Mouse (Mus musculus): Measurements from ENCODE around the gene Lysmd3. TPM values are rescaled to one million over a fixed set of nuclear protein-coding genes. Genes with fewer than 3 reads are reported as not detected.

Gene Lysmd3
- polyA plus RNA-seq, 1 experiment from 2014 or later = 30.5 TPM

GRCm38 (mm10) chr13:81658053-81658752 lies 740 bp downstream of the Lysmd3 start:
- H3K9me3 ChIP-seq (ENCODE audit: control insufficient read depth, low read length) = no peaks in the 10 kb centered on the region; the same call in 1 of the 2 replicates
- no peaks in the 10 kb centered on the region for H3K27me3 ChIP-seq (ENCODE audit: control insufficient read depth, insufficient read depth, low read length)
- H3K4me1 ChIP-seq (ENCODE audit: control insufficient read depth, insufficient read depth, low read length) = peaks cover 17% of the 10 kb centered on the region
- H3K4me3 ChIP-seq (ENCODE audit: low read depth, low read length) = peak overlapping the region; percentile 80
- no peaks in the 10 kb centered on the region for H3K36me3 ChIP-seq (ENCODE audit: control insufficient read depth, insufficient read depth, low read length)
- H3K27ac ChIP-seq (ENCODE audit: low read depth, low read length) = peak overlapping the region; percentile 94
- peak overlapping the region; percentile 74 for H3K4me2 ChIP-seq
- DNase-seq (ENCODE audit: low spot score, missing footprints) = peak; percentile 86
- ATAC-seq (ENCODE audit: low FRiP score) = peak; percentile 1; the same call in 1 of the 2 replicates
- H3K9ac ChIP-seq (ENCODE audit: low read length) = peak overlapping the region; percentile 83
- 13% methylated on average over 21 of the region's 21 CpGs for WGBS

- no peak for ATAC-seq (ENCODE audit: low FRiP score)
- 91% methylated on average over 12 of the region's 12 CpGs for WGBS
- Histone ChIP-seq H3K36me3 (ENCODE audit: control insufficient read depth, insufficient read depth, low read length) (peaks cover 8% of the 10 kb centered on the region), H3K4me1 (ENCODE audit: control insufficient read depth, insufficient read depth, low read length) (peaks cover 3% of the 10 kb centered on the region; the same call in 1 of the 2 replicates), H3K4me3 (ENCODE audit: low read depth, low read length) (no peak overlapping the region), H3K9me3 (ENCODE audit: control insufficient read depth, low read length) (no peaks in the 10 kb centered on the region), H3K27ac (ENCODE audit: low read depth, low read length) (no peak overlapping the region), H3K9ac (ENCODE audit: low read length) (no peak overlapping the region), H3K27me3 (ENCODE audit: control insufficient read depth, insufficient read depth, low read length) (no peaks in the 10 kb centered on the region), H3K4me2 (no peak overlapping the region)
- no peak for DNase-seq (ENCODE audit: low spot score, missing footprints)
Observed at GRCm38 (mm10) chr13:81663566-81664330, 6.3 kb downstream of the Lysmd3 start.

GRCm38 (mm10) chr13:81664331-81664698 lies 6.9 kb downstream of the Lysmd3 start:
- ATAC-seq (ENCODE audit: low FRiP score) (no peak), DNase-seq (ENCODE audit: low spot score, missing footprints) (no peak)
- Histone ChIP-seq H3K36me3 (ENCODE audit: control insufficient read depth, insufficient read depth, low read length) (peaks cover 8% of the 10 kb centered on the region), H3K4me3 (ENCODE audit: low read depth, low read length) (no peak overlapping the region), H3K4me1 (ENCODE audit: control insufficient read depth, insufficient read depth, low read length) (no peaks in the 10 kb centered on the region), H3K4me2 (no peak overlapping the region), H3K27me3 (ENCODE audit: control insufficient read depth, insufficient read depth, low read length) (no peaks in the 10 kb centered on the region), H3K9me3 (ENCODE audit: control insufficient read depth, low read length) (no peaks in the 10 kb centered on the region), H3K9ac (ENCODE audit: low read length) (no peak overlapping the region), H3K27ac (ENCODE audit: low read depth, low read length) (no peak overlapping the region)
- WGBS = 92% methylated on average over 5 of the region's 5 CpGs

GRCm38 (mm10) chr13:81667713-81668112 lies 10.2 kb downstream of the Lysmd3 start:
- Histone ChIP-seq H3K4me2 (no peak overlapping the region), H3K27me3 (ENCODE audit: control insufficient read depth, insufficient read depth, low read length) (no peaks in the 10 kb centered on the region), H3K4me3 (ENCODE audit: low read depth, low read length) (no peak overlapping the region), H3K9ac (ENCODE audit: low read length) (no peak overlapping the region), H3K9me3 (ENCODE audit: control insufficient read depth, low read length) (no peaks in the 10 kb centered on the region), H3K27ac (ENCODE audit: low read depth, low read length) (no peak overlapping the region), H3K4me1 (ENCODE audit: control insufficient read depth, insufficient read depth, low read length) (no peaks in the 10 kb centered on the region), H3K36me3 (ENCODE audit: control insufficient read depth, insufficient read depth, low read length) (peaks cover 14% of the 10 kb centered on the region)
- ATAC-seq (ENCODE audit: low FRiP score) (no peak), DNase-seq (ENCODE audit: low spot score, missing footprints) (no peak)
- WGBS = 91% methylated on average over 5 of the region's 5 CpGs

GRCm38 (mm10) chr13:81675333-81675732 lies 17.9 kb downstream of the Lysmd3 start:
- H3K4me1 ChIP-seq (ENCODE audit: control insufficient read depth, insufficient read depth, low read length) = no peaks in the 10 kb centered on the region
- no peak overlapping the region for H3K4me2 ChIP-seq
- no peaks in the 10 kb centered on the region for H3K9me3 ChIP-seq (ENCODE audit: control insufficient read depth, low read length)
- no peak overlapping the region for H3K27ac ChIP-seq (ENCODE audit: low read depth, low read length)
- H3K27me3 ChIP-seq (ENCODE audit: control insufficient read depth, insufficient read depth, low read length) = no peaks in the 10 kb centered on the region
- WGBS = 86% methylated on average over 8 of the region's 8 CpGs
- no peaks in the 10 kb centered on the region; the same call in 1 of the 2 replicates for H3K36me3 ChIP-seq (ENCODE audit: control insufficient read depth, insufficient read depth, low read length)
- no peak overlapping the region for H3K4me3 ChIP-seq (ENCODE audit: low read depth, low read length)
- no peak overlapping the region for H3K9ac ChIP-seq (ENCODE audit: low read length)
- no peak for ATAC-seq (ENCODE audit: low FRiP score)
- no peak for DNase-seq (ENCODE audit: low spot score, missing footprints)

- Histone ChIP-seq H3K4me3 (ENCODE audit: low read depth, low read length) (no peak overlapping the region), H3K36me3 (ENCODE audit: control insufficient read depth, insufficient read depth, low read length) (no peaks in the 10 kb centered on the region), H3K9ac (ENCODE audit: low read length) (no peak overlapping the region), H3K4me2 (no peak overlapping the region), H3K27me3 (ENCODE audit: control insufficient read depth, insufficient read depth, low read length) (no peaks in the 10 kb centered on the region), H3K9me3 (ENCODE audit: control insufficient read depth, low read length) (no peaks in the 10 kb centered on the region), H3K4me1 (ENCODE audit: control insufficient read depth, insufficient read depth, low read length) (no peaks in the 10 kb centered on the region), H3K27ac (ENCODE audit: low read depth, low read length) (no peak overlapping the region)
- 92% methylated on average over 3 of the region's 3 CpGs for WGBS
- no peak for DNase-seq (ENCODE audit: low spot score, missing footprints)
- ATAC-seq (ENCODE audit: low FRiP score) = no peak
Observed at GRCm38 (mm10) chr13:81683107-81683506, 25.6 kb downstream of the Lysmd3 start.

- no peak overlapping the region for H3K27ac ChIP-seq (ENCODE audit: low read depth, low read length)
- no peaks in the 10 kb centered on the region for H3K4me1 ChIP-seq (ENCODE audit: control insufficient read depth, insufficient read depth, low read length)
- H3K4me3 ChIP-seq (ENCODE audit: low read depth, low read length) = no peak overlapping the region
- H3K9ac ChIP-seq (ENCODE audit: low read length) = no peak overlapping the region
- 95% methylated on average over 5 of the region's 5 CpGs for WGBS
- no peak for ATAC-seq (ENCODE audit: low FRiP score)
- no peaks in the 10 kb centered on the region for H3K9me3 ChIP-seq (ENCODE audit: control insufficient read depth, low read length)
- no peak for DNase-seq (ENCODE audit: low spot score, missing footprints)
- no peak overlapping the region for H3K4me2 ChIP-seq
- H3K36me3 ChIP-seq (ENCODE audit: control insufficient read depth, insufficient read depth, low read length) = no peaks in the 10 kb centered on the region
- no peaks in the 10 kb centered on the region for H3K27me3 ChIP-seq (ENCODE audit: control insufficient read depth, insufficient read depth, low read length)
Observed at GRCm38 (mm10) chr13:81684258-81684657, 26.8 kb downstream of the Lysmd3 start.

GRCm38 (mm10) chr13:81684884-81685283 lies 27.4 kb downstream of the Lysmd3 start:
- WGBS = 91% methylated on average over 3 of the region's 3 CpGs
- no peak for DNase-seq (ENCODE audit: low spot score, missing footprints)
- Histone ChIP-seq H3K4me1 (ENCODE audit: control insufficient read depth, insufficient read depth, low read length) (no peaks in the 10 kb centered on the region), H3K4me2 (no peak overlapping the region), H3K4me3 (ENCODE audit: low read depth, low read length) (no peak overlapping the region), H3K9ac (ENCODE audit: low read length) (no peak overlapping the region), H3K9me3 (ENCODE audit: control insufficient read depth, low read length) (no peaks in the 10 kb centered on the region), H3K36me3 (ENCODE audit: control insufficient read depth, insufficient read depth, low read length) (no peaks in the 10 kb centered on the region), H3K27ac (ENCODE audit: low read depth, low read length) (no peak overlapping the region), H3K27me3 (ENCODE audit: control insufficient read depth, insufficient read depth, low read length) (no peaks in the 10 kb centered on the region)
- no peak for ATAC-seq (ENCODE audit: low FRiP score)

- ATAC-seq (ENCODE audit: low FRiP score) (no peak), DNase-seq (ENCODE audit: low spot score, missing footprints) (no peak)
- Histone ChIP-seq H3K4me3 (ENCODE audit: low read depth, low read length) (no peak overlapping the region), H3K9me3 (ENCODE audit: control insufficient read depth, low read length) (no peaks in the 10 kb centered on the region), H3K36me3 (ENCODE audit: control insufficient read depth, insufficient read depth, low read length) (no peaks in the 10 kb centered on the region), H3K9ac (ENCODE audit: low read length) (no peak overlapping the region), H3K27me3 (ENCODE audit: control insufficient read depth, insufficient read depth, low read length) (no peaks in the 10 kb centered on the region), H3K4me2 (no peak overlapping the region), H3K27ac (ENCODE audit: low read depth, low read length) (no peak overlapping the region), H3K4me1 (ENCODE audit: control insufficient read depth, insufficient read depth, low read length) (no peaks in the 10 kb centered on the region)
- 92% methylated on average over 3 of the region's 3 CpGs for WGBS
Observed at GRCm38 (mm10) chr13:81689587-81689986, 32.1 kb downstream of the Lysmd3 start.

Data from midbrain, embryonic 11.5 days (tissue).